Mouse (Mus musculus): ENCODE measurements at regions not wholly inside any gene's neighbourhood (a gene's known extent, or its start where the extent isn't known, plus 50 kb on each side); places are given as distances from the start of the nearest gene placed in this dataset.

- DNase-seq (ENCODE audit: low read depth, low spot score) = no peak
Measured at GRCm38 (mm10) chr16:77537351-77537750, 64.5 kb downstream of the Gm11146 start.

- DNase-seq (ENCODE audit: low read depth, low spot score) = no peak
Measured at GRCm38 (mm10) chr16:77536746-77537145, 65.1 kb downstream of the Gm11146 start.

GRCm38 (mm10) chr16:77536314-77536713 lies 65.6 kb downstream of the Gm11146 start:
- no peak for DNase-seq (ENCODE audit: low read depth, low spot score)

- DNase-seq (ENCODE audit: low read depth, low spot score) = peak; percentile 21
Measured at GRCm38 (mm10) chr16:77535021-77535420, 66.9 kb downstream of the Gm11146 start.

DNA sequence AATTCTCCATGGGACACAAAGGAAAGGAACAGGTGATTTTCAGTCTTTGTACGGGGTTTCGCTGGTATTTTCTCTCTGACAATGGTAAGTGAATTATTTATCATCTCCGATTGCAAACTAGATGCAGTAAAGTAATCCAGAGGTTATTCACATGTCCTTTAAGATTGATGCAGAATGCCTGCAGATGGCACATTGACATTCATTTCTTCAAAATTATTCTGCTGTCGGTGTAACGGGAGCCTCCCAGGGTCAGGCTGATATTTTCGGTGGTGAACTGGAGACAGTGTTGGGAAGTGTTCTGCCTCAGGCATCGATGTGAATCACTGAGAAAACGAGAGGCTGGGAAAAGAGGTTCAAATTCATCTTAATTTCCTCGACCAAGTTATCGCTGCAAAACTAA lies 70.3 kb downstream of the Gm11146 start:
- DNase-seq (ENCODE audit: low read depth, low spot score) = no peak

- no peak for DNase-seq (ENCODE audit: low read depth, low spot score)
Measured at GRCm38 (mm10) chr16:77527951-77528350, 73.9 kb downstream of the Gm11146 start.

- no peak for DNase-seq (ENCODE audit: low read depth, low spot score)
Measured at GRCm38 (mm10) chr16:77514606-77515005, 87.3 kb downstream of the Gm11146 start.

DNA sequence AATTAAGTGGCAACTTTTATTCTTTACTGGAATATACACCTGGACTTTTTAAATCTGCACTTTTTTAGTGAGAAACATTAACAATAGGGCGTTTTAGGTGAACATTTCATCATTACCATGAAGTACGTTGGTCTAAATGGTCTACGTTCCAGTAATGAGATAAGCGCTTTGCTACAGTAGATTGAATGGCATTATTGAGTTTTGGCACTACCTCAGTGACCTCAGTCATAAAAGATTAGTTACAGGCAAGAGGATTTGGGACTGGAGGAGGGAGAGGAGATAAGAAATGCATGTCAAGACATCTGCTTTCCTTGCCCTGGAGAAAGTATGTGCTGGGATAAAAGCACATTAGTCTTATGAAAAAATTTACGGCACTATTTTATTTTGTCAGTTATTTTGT lies 98.3 kb downstream of the Gm11146 start:
- DNase-seq (ENCODE audit: low read depth, low spot score) = no peak

DNA sequence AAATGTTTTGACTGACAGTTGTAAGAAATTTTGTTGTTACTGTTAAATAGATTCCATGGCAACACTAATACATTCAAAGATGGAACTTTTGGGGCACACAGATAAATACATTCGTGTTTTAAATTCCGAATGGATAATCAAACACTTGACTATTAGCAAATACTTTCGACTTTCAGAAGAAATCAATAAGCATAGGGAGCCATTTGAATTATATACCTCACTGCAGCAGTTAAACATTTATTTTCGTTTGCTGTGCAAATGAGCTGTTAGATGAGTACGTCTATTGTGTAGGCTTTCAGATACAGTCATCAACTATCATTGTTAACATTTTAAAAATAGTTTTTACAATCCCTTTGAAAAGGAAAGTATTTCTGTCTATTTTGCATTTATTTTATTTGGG lies 99.0 kb downstream of the Gm11146 start:
- DNase-seq (ENCODE audit: low read depth, low spot score) = no peak

DNA sequence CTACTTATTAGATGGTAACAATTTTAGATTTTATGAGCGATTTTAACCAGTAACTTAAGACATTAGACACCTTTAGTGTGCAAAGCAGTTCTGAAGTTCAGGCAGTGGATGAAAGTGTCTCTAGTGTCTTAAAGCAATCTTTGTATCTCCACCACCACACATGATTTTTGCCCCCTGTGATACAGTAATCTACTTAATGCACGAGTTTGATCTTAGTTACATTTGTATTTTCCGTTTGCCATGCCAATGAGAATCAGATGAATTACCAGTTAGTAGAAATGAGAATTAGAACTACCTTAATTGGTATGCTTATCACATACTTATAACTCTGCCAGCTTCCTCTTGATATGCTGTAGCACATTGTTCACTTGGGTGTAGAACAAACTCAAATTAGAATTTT lies 99.9 kb downstream of the Gm11146 start:
- no peak for DNase-seq (ENCODE audit: low read depth, low spot score)

- DNase-seq (ENCODE audit: low read depth, low spot score) = no peak
Measured at GRCm38 (mm10) chr16:77500981-77501380, 100.9 kb downstream of the Gm11146 start.

- DNase-seq (ENCODE audit: low read depth, low spot score) = no peak
Measured at GRCm38 (mm10) chr16:77500413-77500812, 101.5 kb downstream of the Gm11146 start.

- peak; percentile 5 for DNase-seq (ENCODE audit: low read depth, low spot score)
Measured at GRCm38 (mm10) chr16:77499537-77500301, 102.2 kb downstream of the Gm11146 start.

DNA sequence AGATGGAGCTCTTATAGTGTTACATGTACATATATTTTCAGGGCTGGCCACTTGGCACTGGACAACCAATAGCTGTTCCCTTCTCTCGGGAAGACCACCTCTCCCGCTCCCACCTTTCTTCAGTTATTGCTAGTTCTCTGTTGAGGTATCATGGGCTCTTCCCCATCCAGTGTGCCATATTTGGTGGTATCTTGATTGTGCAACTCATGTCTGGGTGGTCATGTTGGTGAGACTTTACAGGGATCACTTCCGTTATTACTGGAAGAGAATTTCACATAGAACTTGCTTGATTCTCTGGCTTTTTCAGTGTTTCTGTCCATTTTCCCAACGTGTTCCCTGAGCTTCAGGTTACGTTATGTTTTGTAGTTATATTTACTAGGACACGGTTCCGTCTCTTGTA lies 106.6 kb downstream of the Gm11146 start:
- DNase-seq (ENCODE audit: low read depth, low spot score) = no peak

- no peak for DNase-seq (ENCODE audit: low read depth, low spot score)
Measured at GRCm38 (mm10) chr16:77494042-77494441, 107.9 kb downstream of the Gm11146 start.

- DNase-seq (ENCODE audit: low read depth, low spot score) = no peak
Measured at GRCm38 (mm10) chr16:77488155-77488554, 113.7 kb downstream of the Gm11146 start.

- no peak for DNase-seq (ENCODE audit: low read depth, low spot score)
Measured at GRCm38 (mm10) chr16:77479812-77480211, 122.1 kb downstream of the Gm11146 start.

DNA sequence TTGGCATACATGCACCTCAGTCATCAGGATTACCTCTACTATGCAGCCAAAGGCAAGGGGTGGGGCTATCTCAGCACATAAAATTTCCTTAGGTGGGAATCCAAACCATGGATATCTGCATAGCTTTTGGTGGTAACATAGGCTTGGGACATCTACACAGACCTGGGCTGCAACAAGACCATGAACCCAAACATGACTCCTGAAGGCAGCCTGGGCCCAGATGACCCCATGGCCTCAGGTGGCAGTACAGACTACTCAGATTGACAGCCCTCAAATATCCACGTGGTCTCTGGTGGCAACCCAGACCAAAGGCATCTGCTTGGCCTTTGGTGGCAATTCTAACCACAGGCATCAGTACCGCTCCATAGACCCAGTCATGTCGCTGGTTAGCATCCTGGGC lies 130.0 kb downstream of the Gm11146 start:
- no peak for DNase-seq (ENCODE audit: low read depth, low spot score)

DNA sequence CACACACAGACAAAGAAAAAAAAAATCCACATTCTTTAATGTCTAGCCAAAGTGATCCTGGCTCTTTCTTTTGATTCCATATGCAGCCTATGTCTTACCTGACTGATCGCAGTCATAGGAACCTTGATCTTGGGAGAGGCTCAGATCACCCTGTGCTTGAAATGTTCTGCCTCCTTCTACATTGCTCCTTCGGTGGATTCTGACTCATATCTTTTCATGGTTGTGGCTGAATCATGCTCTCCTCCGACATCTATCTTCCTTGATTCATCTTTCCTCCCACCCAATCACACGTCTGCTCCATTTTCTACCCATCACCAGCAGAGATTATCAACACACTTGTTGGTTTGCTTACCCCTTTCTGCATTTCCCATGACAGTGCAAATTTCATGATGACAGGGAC lies 132.0 kb downstream of the Gm11146 start:
- no peak for DNase-seq (ENCODE audit: low read depth, low spot score)

DNA sequence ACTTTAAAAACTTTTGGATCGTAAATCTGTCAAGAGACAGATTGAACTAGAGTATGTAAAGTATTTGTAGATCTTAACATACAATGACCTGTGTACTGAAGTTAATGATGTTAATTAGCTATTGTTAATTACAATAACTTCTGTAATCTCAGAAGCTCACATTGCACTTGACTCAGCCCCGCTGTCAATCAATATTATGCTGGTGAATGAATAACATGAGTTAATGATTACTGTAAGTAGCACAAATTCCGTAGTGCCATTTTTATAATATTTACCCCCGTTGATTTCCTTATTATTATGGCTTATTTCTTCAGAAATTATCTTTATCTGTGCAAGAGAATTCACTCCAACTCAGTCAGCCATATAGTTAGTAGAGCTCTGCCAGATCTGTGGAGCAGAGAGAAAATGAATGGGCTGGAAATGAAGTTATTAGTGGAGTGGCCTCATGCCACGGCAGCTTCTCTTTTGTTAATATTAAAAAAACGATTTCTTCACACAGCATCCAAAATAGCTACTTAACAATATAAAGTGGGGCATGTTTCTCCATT lies 132.5 kb downstream of the Gm11146 start:
- no peak for DNase-seq (ENCODE audit: low read depth, low spot score)

GRCm38 (mm10) chr16:77467216-77467615 lies 134.7 kb downstream of the Gm11146 start:
- DNase-seq (ENCODE audit: low read depth, low spot score) = no peak

GRCm38 (mm10) chr16:77464623-77465022 lies 137.3 kb downstream of the Gm11146 start:
- no peak for DNase-seq (ENCODE audit: low read depth, low spot score)

GRCm38 (mm10) chr16:77461922-77462321 lies 140.0 kb downstream of the Gm11146 start:
- no peak for DNase-seq (ENCODE audit: low read depth, low spot score)

GRCm38 (mm10) chr16:77461459-77461858 lies 140.4 kb downstream of the Gm11146 start:
- DNase-seq (ENCODE audit: low read depth, low spot score) = no peak

All from ZHBTc4 (cell line).